Mouse (Mus musculus) MEL (cell line): ENCODE data around the gene Copg1. TPM values are rescaled to one million over a fixed set of nuclear protein-coding genes. Genes with fewer than 3 reads are reported as not detected.

Experiments used
- DNase-seq: peaks from one replicate; pipeline ENCODE4 v3.0.0; 2011; ENCODE audit warnings: low read depth, low spot score
- H3K27ac ChIP-seq: 2 replicates; pipeline ENCODE4 v1.5.1; 2012; ENCODE audit warnings: low read depth, mild to moderate bottlenecking, control low read depth, low read length, moderate library complexity; ENCODE audit not compliant: control insufficient read depth
- H3K27me3 ChIP-seq, 2 experiments: fragments of 150-350 bp in 1 of 2; sonication (generic) in 1 of 2; 2 replicates each; pipeline ENCODE4 v1.6.1; 2012; ENCODE audit warnings: low read length in 2 of 2, mild to moderate bottlenecking in 2 of 2, improper control_type of control experiment in 1 of 2, moderate library complexity in 1 of 2; ENCODE audit not compliant: insufficient read depth in 2 of 2, control insufficient read depth in 1 of 2
- H3K36me3 ChIP-seq, 2 experiments: 2 replicates each; pipeline ENCODE4 v1.6.1; 2012 to 2014; ENCODE audit warnings: low read length in 2 of 2, improper control_type of control experiment in 1 of 2, inconsistent platforms in 1 of 2, mild to moderate bottlenecking in 1 of 2; ENCODE audit not compliant: insufficient read depth in 2 of 2, control insufficient read depth in 1 of 2
- H3K4me1 ChIP-seq, 2 experiments: fragments of 150-350 bp in 1 of 2; sonication (generic) in 1 of 2; 2 replicates each; pipeline ENCODE4 v1.6.1; 2012; ENCODE audit warnings: low read length in 2 of 2, improper control_type of control experiment in 1 of 2, mild to moderate bottlenecking in 1 of 2; ENCODE audit not compliant: insufficient read depth in 2 of 2, control insufficient read depth in 1 of 2
- H3K4me3 ChIP-seq, 2 experiments: fragments of 150-350 bp in 1 of 2; sonication (generic) in 1 of 2; 2 replicates each; pipeline ENCODE4 v1.5.1; 2012; ENCODE audit warnings: low read depth in 2 of 2, low read length in 2 of 2, mild to moderate bottlenecking in 2 of 2, moderate library complexity in 2 of 2, control low read depth in 1 of 2, improper control_type of control experiment in 1 of 2; ENCODE audit not compliant: control insufficient read depth in 1 of 2, insufficient read depth in 1 of 2
- H3K79me2 ChIP-seq: 2 replicates; pipeline ENCODE4 v1.6.1; 2012; ENCODE audit warnings: mild to moderate bottlenecking, low read length, moderate library complexity; ENCODE audit not compliant: control insufficient read depth, poor library complexity, insufficient read depth
- H3K9ac ChIP-seq: 2 replicates; pipeline ENCODE4 v1.6.1; 2012; ENCODE audit warnings: low read depth, mild to moderate bottlenecking, control low read depth, low read length, moderate library complexity; ENCODE audit not compliant: control insufficient read depth, poor library complexity, severe bottlenecking
- H3K9me3 ChIP-seq: fragments of 150-350 bp; sonication (generic); replicated peaks from 2 replicates; pipeline ENCODE4 v1.6.1; 2012; ENCODE audit warnings: mild to moderate bottlenecking, low read length, improper control_type of control experiment, moderate library complexity; ENCODE audit not compliant: insufficient read depth
- CHD1 ChIP-seq: IDR thresholded peaks from 2 replicates; pipeline ENCODE4 v1.6.1; 2012; ENCODE audit warnings: low read depth, mild to moderate bottlenecking, inconsistent platforms, low read length, improper control_type of control experiment
- E2F4 ChIP-seq: IDR thresholded peaks from 2 replicates; pipeline ENCODE4 v1.6.1; 2011; ENCODE audit warnings: low read depth, low read length, improper control_type of control experiment, borderline replicate concordance
- ELF1 ChIP-seq: IDR thresholded peaks from 2 replicates; pipeline ENCODE4 v1.6.1; 2014; ENCODE audit warnings: low read depth, mild to moderate bottlenecking, inconsistent platforms, low read length, improper control_type of control experiment, moderate library complexity
- EP300 ChIP-seq, 2 experiments: IDR thresholded peaks; 2 replicates each; pipeline ENCODE4 v1.6.1; 2011; ENCODE audit warnings: improper control_type of control experiment in 2 of 2, low read length in 2 of 2, low read depth in 1 of 2, mild to moderate bottlenecking in 1 of 2
- GABPA ChIP-seq: IDR thresholded peaks from 2 replicates; pipeline ENCODE4 v1.6.1; 2012; ENCODE audit warnings: low read depth, mild to moderate bottlenecking, inconsistent platforms, low read length, improper control_type of control experiment, moderate library complexity
- KAT2A ChIP-seq: conservative IDR thresholded peaks from 2 replicates; pipeline ENCODE4 v1.6.1; 2012; ENCODE audit warnings: low read depth, low read length, improper control_type of control experiment, inconsistent platforms
- MAX ChIP-seq: IDR thresholded peaks from 2 replicates; pipeline ENCODE4 v1.6.1; 2011; ENCODE audit warnings: low read length, improper control_type of control experiment
- MXI1 ChIP-seq: IDR thresholded peaks from 2 replicates; pipeline ENCODE4 v1.6.1; 2011; ENCODE audit warnings: mild to moderate bottlenecking, low read depth, low read length, improper control_type of control experiment
- MYB ChIP-seq: IDR thresholded peaks from 2 replicates; pipeline ENCODE4 v1.6.1; 2011; ENCODE audit warnings: mild to moderate bottlenecking, low read depth, low read length, improper control_type of control experiment
- NELFE ChIP-seq: IDR thresholded peaks from 2 replicates; pipeline ENCODE4 v1.6.1; 2011; ENCODE audit warnings: low read depth, low read length, improper control_type of control experiment
- NRF1 ChIP-seq: IDR thresholded peaks from 2 replicates; pipeline ENCODE4 v1.6.1; 2014; ENCODE audit warnings: low read depth, mild to moderate bottlenecking, inconsistent platforms, low read length, improper control_type of control experiment, moderate library complexity; ENCODE audit not compliant: poor library complexity, insufficient read depth, severe bottlenecking
- POLR2AphosphoS2 ChIP-seq: IDR thresholded peaks from 2 replicates; pipeline ENCODE4 v1.6.1; 2011; ENCODE audit warnings: low read length, improper control_type of control experiment
- POLR2AphosphoS5 ChIP-seq: IDR thresholded peaks from 2 replicates; pipeline ENCODE4 v1.6.1; 2012; ENCODE audit warnings: low read depth, borderline replicate concordance, mild to moderate bottlenecking, inconsistent platforms, low read length, moderate library complexity, mixed read lengths
- RAD21 ChIP-seq: IDR thresholded peaks from 2 replicates; pipeline ENCODE4 v1.6.1; 2011; ENCODE audit warnings: mild to moderate bottlenecking, low read depth, low read length, improper control_type of control experiment
- SMC3 ChIP-seq: IDR thresholded peaks from 2 replicates; pipeline ENCODE4 v1.6.1; 2011; ENCODE audit warnings: low read depth, low read length, improper control_type of control experiment
- TAL1 ChIP-seq: IDR thresholded peaks from 2 replicates; pipeline ENCODE4 v1.6.1; 2012; ENCODE audit warnings: mild to moderate bottlenecking, inconsistent platforms, low read length, moderate library complexity, mixed read lengths
- TCF12 ChIP-seq: IDR thresholded peaks from 2 replicates; pipeline ENCODE4 v1.6.1; 2014; ENCODE audit warnings: low read depth, mild to moderate bottlenecking, inconsistent platforms, low read length, improper control_type of control experiment, moderate library complexity
- UBTF ChIP-seq: IDR thresholded peaks from 2 replicates; pipeline ENCODE4 v1.6.1; 2012; ENCODE audit warnings: low read depth, mild to moderate bottlenecking, inconsistent platforms, low read length, improper control_type of control experiment, moderate library complexity, borderline replicate concordance; ENCODE audit not compliant: insufficient read depth
- USF2 ChIP-seq, 2 experiments: IDR thresholded peaks; 2 replicates each; pipeline ENCODE4 v1.6.1; 2011 to 2012; ENCODE audit warnings: improper control_type of control experiment in 2 of 2, low read length in 2 of 2, borderline replicate concordance in 1 of 2, inconsistent platforms in 1 of 2, low read depth in 1 of 2, mild to moderate bottlenecking in 1 of 2; ENCODE audit not compliant: insufficient read depth in 1 of 2
- ZNF384 ChIP-seq: IDR thresholded peaks from 2 replicates; pipeline ENCODE4 v1.6.1; 2012; ENCODE audit warnings: low read depth, mild to moderate bottlenecking, inconsistent platforms, low read length, improper control_type of control experiment
- polyA plus RNA-seq, 2 experiments: library from polyadenylated mRNA; stranded (reverse) in 1 of 2; unstranded in 1 of 2; fragments of >175 nt in 1 of 2; fragments of >200 nt in 1 of 2; gene quantifications; 2 replicates each; pipeline versions ENCODE4 v1.2.1 to v1.2.4; 2012; ENCODE audit warnings: low replicate concordance in 2 of 2, low read depth in 1 of 2; ENCODE audit not compliant: insufficient read length in 2 of 2, insufficient read depth in 1 of 2, missing spikeins in 1 of 2
- total RNA-seq: library from RNA; depleted of rRNA; stranded (reverse); fragments of 300-350 nt; gene quantifications from 2 replicates; pipeline ENCODE4 v1.2.3, GENCODE M21; 2012

The Copg1 gene
- total and polyA plus RNA-seq, 3 experiments: 83.1 to 681 (median 117) TPM

DNA sequence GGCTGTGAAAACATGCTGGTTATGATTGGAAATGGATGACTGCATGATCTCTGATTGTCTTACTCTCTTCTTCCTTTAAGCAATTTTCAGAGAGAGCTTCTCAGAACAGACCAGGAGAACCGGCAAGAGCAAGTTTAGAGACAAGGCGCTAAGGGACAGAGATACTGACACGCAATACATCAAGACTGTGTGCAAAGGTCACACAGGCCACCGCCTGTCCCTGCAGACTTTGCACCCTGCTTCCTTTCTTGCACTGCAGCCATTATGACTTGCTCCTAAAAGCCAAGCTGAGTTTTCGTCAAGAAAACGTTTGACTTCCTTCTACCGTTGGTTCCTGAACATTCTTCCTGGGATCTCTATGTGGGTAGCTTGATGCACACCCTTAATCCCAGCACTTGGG lies 12.1 kb upstream of the Copg1 start (continued):
- TF ChIP-seq USF2 (IDR thresholded peaks at IDR 0.05; ENCODE audit: borderline replicate concordance in 1 of 2, insufficient read depth in 1 of 2, low read depth in 1 of 2, low read length in 2 of 2) (no peak), CHD1 (no peak)

DNA sequence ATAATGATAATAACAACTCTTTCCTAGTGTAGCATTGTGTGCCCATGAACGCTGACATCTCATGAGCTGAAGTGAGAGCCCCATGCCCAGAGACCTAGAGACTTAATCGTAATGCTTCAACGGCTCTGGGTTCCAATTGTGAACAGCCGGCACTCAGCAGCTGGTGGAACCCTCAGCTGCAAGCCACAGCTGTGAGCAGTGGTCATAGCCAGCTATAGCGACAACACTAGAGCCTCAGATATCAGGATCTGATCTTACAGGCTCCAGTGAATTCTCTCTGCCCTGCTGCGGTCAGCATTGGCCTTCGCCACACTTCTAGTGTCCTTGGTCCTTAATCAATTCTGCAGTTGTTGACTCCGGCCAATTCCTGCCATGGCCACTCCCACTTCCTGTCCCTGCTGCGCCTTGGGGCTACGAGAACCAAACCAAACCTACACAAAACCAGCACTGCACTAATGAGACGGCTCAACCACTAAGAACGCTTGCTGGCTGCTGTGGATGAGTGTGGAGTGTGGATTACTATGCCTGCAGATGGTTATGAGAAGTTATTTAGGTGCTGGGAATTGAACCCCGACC lies 11.5 kb upstream of the Copg1 start:
- TF ChIP-seq NRF1 (no peak), ELF1 (no peak), MXI1 (no peak), KAT2A (no peak), POLR2AphosphoS2 (no peak), SMC3 (no peak), NELFE (no peak), GABPA (no peak), USF2 (IDR thresholded peaks at IDR 0.05; ENCODE audit: borderline replicate concordance in 1 of 2, insufficient read depth in 1 of 2, low read depth in 1 of 2, low read length in 2 of 2) (no peak), ZNF384 (no peak), EP300 (IDR thresholded peaks at IDR 0.05; ENCODE audit: low read depth in 1 of 2, low read length in 2 of 2) (no peak), E2F4 (no peak), MAX (no peak), MYB (no peak), RAD21 (no peak), UBTF (no peak), TCF12 (no peak), TAL1 (no peak), POLR2AphosphoS5 (no peak)
- Histone ChIP-seq H3K9me3 (no peaks in the 10 kb centered on the region), H3K9ac (no peak overlapping the region), H3K36me3 (no peaks in the 10 kb centered on the region), H3K27me3 (peaks cover 0 to under 1% of the 10 kb centered on the region in 2 experiments; a peak in 1 of 4 replicates), H3K4me1 (peaks cover 3 to 7% of the 10 kb centered on the region in 2 experiments; a peak in 3 of 4 replicates), H3K79me2 (no peaks in the 10 kb centered on the region), H3K4me3 (no peak overlapping the region), H3K27ac (no peak overlapping the region)
- no peak for DNase-seq
